Mouse (Mus musculus): ENCODE results near the gene Crhr1. TPM values are rescaled to one million over a fixed set of nuclear protein-coding genes. Genes with fewer than 3 reads are reported as not detected.

Crhr1 gene
- not detected for polyA plus RNA-seq (2014; fragmentation: Illumina TruSeq; extraction: RNeasy Lipid Tissue Mini Kit (QIAGEN cat#74804); ENCODE audit: low replicate concordance)

GRCm38 (mm10) chr11:104132580-104133441 lies at the start of gene Crhr1:
Gene Crhr1, plus strand, starts transcription at chr11:104132855.

GRCm38 (mm10) chr11:104186135-104186836 lies 53.6 kb downstream of the Crhr1 start, which contains the start of gene Sppl2c:
Gene Sppl2c, plus strand, starts transcription at chr11:104186327.

Other genes with a start within 250 kb of the Crhr1 start
- gene Nsf, start 178.8 kb upstream of the Crhr1 start, polyA plus RNA-seq (2014; fragmentation: Illumina TruSeq; extraction: RNeasy Lipid Tissue Mini Kit (QIAGEN cat#74804); ENCODE audit: low replicate concordance), result 18.4 TPM
- 12.0 TPM for gene Arf2, start 166.1 kb upstream of the Crhr1 start, polyA plus RNA-seq (2014; fragmentation: Illumina TruSeq; extraction: RNeasy Lipid Tissue Mini Kit (QIAGEN cat#74804); ENCODE audit: low replicate concordance)
- gene Sppl2c, start 53.5 kb downstream of the Crhr1 start, polyA plus RNA-seq (2014; fragmentation: Illumina TruSeq; extraction: RNeasy Lipid Tissue Mini Kit (QIAGEN cat#74804); ENCODE audit: low replicate concordance), result not detected
- 0.41 TPM for gene Mapt, start 98.5 kb downstream of the Crhr1 start, polyA plus RNA-seq (2014; fragmentation: Illumina TruSeq; extraction: RNeasy Lipid Tissue Mini Kit (QIAGEN cat#74804); ENCODE audit: low replicate concordance)